Mouse (Mus musculus) kidney, embryonic 14.5 days (tissue): ENCODE measurements around the gene Tymp. TPM values are rescaled to one million over a fixed set of nuclear protein-coding genes. Genes with fewer than 3 reads are reported as not detected.

Experiments used
- ATAC-seq: fragments of 200-750 bp; cut with Nextera tagmentation; 2 replicates; pipeline ENCODE4 v1.8.0; 2017; ENCODE audit warnings: moderate number of reproducible peaks, mild to moderate bottlenecking, moderate TSS enrichment, moderate library complexity; ENCODE audit not compliant: low FRiP score, low TSS enrichment
- H3K27ac ChIP-seq: fragments of 300-500 bp; sonication (generic); 2 replicates; pipeline ENCODE4 v1.5.1; 2014; ENCODE audit warnings: low read depth, mild to moderate bottlenecking, low read length, moderate library complexity, mixed read lengths
- H3K27me3 ChIP-seq: fragments of 300-500 bp; sonication (generic); 2 replicates; pipeline ENCODE4 v1.6.1; 2014; ENCODE audit warnings: mild to moderate bottlenecking, low read length; ENCODE audit not compliant: control insufficient read depth, insufficient read depth
- H3K36me3 ChIP-seq: fragments of 300-500 bp; sonication (generic); 2 replicates; pipeline ENCODE4 v1.6.1; 2014; ENCODE audit warnings: low read length, mixed read lengths; ENCODE audit not compliant: control insufficient read depth, insufficient read depth
- H3K4me1 ChIP-seq: fragments of 300-500 bp; sonication (generic); 2 replicates; pipeline ENCODE4 v1.6.1; 2014; ENCODE audit warnings: low read length, mixed read lengths; ENCODE audit not compliant: control insufficient read depth, insufficient read depth
- H3K4me2 ChIP-seq: fragments of 300-500 bp; sonication (generic); replicated peaks from 2 replicates; pipeline ENCODE4 v1.6.1; 2014; ENCODE audit warnings: low read depth, mild to moderate bottlenecking, low read length
- H3K4me3 ChIP-seq: fragments of 300-500 bp; sonication (generic); 2 replicates; pipeline ENCODE4 v1.5.1; 2014; ENCODE audit warnings: mild to moderate bottlenecking, low read length
- H3K9ac ChIP-seq: fragments of 300-500 bp; sonication (generic); 2 replicates; pipeline ENCODE4 v1.6.1; 2014; ENCODE audit warnings: low read depth, mild to moderate bottlenecking, low read length, moderate library complexity
- H3K9me3 ChIP-seq: fragments of 300-500 bp; sonication (generic); 2 replicates; pipeline ENCODE4 v1.6.1; 2016; ENCODE audit warnings: low read length; ENCODE audit not compliant: control insufficient read depth
- WGBS: fragments of 180-500 bp; shearing (Covaris S2); extraction: QIAGEN DNeasy Blood & Tissue Kit; methylation state at CpG from one replicate; pipeline ENCODE4 v1.1.7; 2014; 5-methylcytosine and 5-hydroxymethylcytosine counted together
- polyA plus RNA-seq: library from polyadenylated mRNA; unstranded; fragments of >200 nt; fragmentation: Nextera tagmentation; extraction: Ambion mirVana; gene quantifications from 2 replicates; pipeline ENCODE4 v1.2.1, GENCODE M21; 2014

The Tymp gene
- polyA plus RNA-seq, 1 experiment from 2014 or later, result 1.6 TPM

GRCm38 (mm10) chr15:89377362-89377761, 523 bp upstream of the Tymp start:
- 9% methylated on average over 18 of the region's 18 CpGs for WGBS
- Histone ChIP-seq H3K4me1 (peaks cover 21% of the 10 kb centered on the region; the same call in 1 of the 2 replicates), H3K27ac (no peak overlapping the region), H3K4me2 (0 out of 2 replicates have a peak overlapping the region, but pooled peaks have one; percentile 5), H3K4me3 (peak overlapping the region; percentile 4; the same call in 1 of the 2 replicates), H3K36me3 (peaks cover 3% of the 10 kb centered on the region), H3K27me3 (peaks cover 44% of the 10 kb centered on the region), H3K9ac (no peak overlapping the region), H3K9me3 (no peaks in the 10 kb centered on the region)
- no peak for ATAC-seq

GRCm38 (mm10) chr15:89376040-89376439, 799 bp downstream of the Tymp start:
- no peak overlapping the region for H3K27ac ChIP-seq
- 79% methylated on average over 7 of the region's 7 CpGs for WGBS
- H3K4me2 ChIP-seq, result no peak overlapping the region
- H3K36me3 ChIP-seq, result peaks cover 16% of the 10 kb centered on the region
- H3K4me1 ChIP-seq, result peaks cover 21% of the 10 kb centered on the region; the same call in 1 of the 2 replicates
- peaks cover 44% of the 10 kb centered on the region for H3K27me3 ChIP-seq
- ATAC-seq, result no peak
- H3K9me3 ChIP-seq, result no peaks in the 10 kb centered on the region
- H3K4me3 ChIP-seq, result no peak overlapping the region
- H3K9ac ChIP-seq, result no peak overlapping the region

GRCm38 (mm10) chr15:89374801-89375534, 1.9 kb downstream of the Tymp start:
- Histone ChIP-seq H3K9me3 (no peaks in the 10 kb centered on the region), H3K4me1 (peaks cover 21% of the 10 kb centered on the region; the same call in 1 of the 2 replicates), H3K4me2 (no peak overlapping the region), H3K27me3 (peaks cover 40% of the 10 kb centered on the region), H3K9ac (no peak overlapping the region), H3K27ac (no peak overlapping the region), H3K36me3 (peaks cover 26% of the 10 kb centered on the region), H3K4me3 (no peak overlapping the region)
- no peak for ATAC-seq
- WGBS, result 91% methylated on average over 17 of the region's 17 CpGs

GRCm38 (mm10) chr15:89374340-89374739, 2.5 kb downstream of the Tymp start:
- peaks cover 35% of the 10 kb centered on the region for H3K27me3 ChIP-seq
- H3K4me2 ChIP-seq, result peak overlapping the region; percentile 78
- H3K36me3 ChIP-seq, result peaks cover 33% of the 10 kb centered on the region
- peak overlapping the region; percentile 81 for H3K9ac ChIP-seq
- H3K27ac ChIP-seq, result peak overlapping the region; percentile 93; the same call in 1 of the 2 replicates
- peak overlapping the region; percentile 66 for H3K4me3 ChIP-seq
- no peak for ATAC-seq
- WGBS, result 47% methylated on average over 9 of the region's 9 CpGs
- peaks cover 18% of the 10 kb centered on the region; the same call in 1 of the 2 replicates for H3K4me1 ChIP-seq
- H3K9me3 ChIP-seq, result no peaks in the 10 kb centered on the region

- Histone ChIP-seq H3K27ac (peak within 1 kb of the TSS; percentile 93), H3K27me3 (peaks cover 29% of the 10 kb centered on the region), H3K4me3 (peak within 1 kb of the TSS; percentile 66), H3K4me1 (peaks cover 13% of the 10 kb centered on the region; the same call in 1 of the 2 replicates), H3K9ac (peak within 1 kb of the TSS; percentile 81), H3K9me3 (no peaks in the 10 kb centered on the region), H3K4me2 (peak within 1 kb of the TSS; percentile 78), H3K36me3 (peaks cover 38% of the 10 kb centered on the region)
- peak; percentile 83 for ATAC-seq
- WGBS, result under 1% methylated on average over 42 of the region's 42 CpGs
Measured at GRCm38 (mm10) chr15:89373762-89374248, 3.0 kb downstream of the Tymp start, which contains the start of gene Sco2. TSS of gene Sco2 (minus strand) at chr15:89373846.

- H3K4me1 ChIP-seq, result 0 out of 2 replicates have a peak, but pooled peaks cover 7% of the 10 kb centered on the region
- peaks cover 44% of the 10 kb centered on the region for H3K36me3 ChIP-seq
- peak overlapping the region; percentile 93 for H3K27ac ChIP-seq
- no peaks in the 10 kb centered on the region for H3K9me3 ChIP-seq
- peaks cover 23% of the 10 kb centered on the region for H3K27me3 ChIP-seq
- H3K4me2 ChIP-seq, result peak overlapping the region; percentile 78
- under 1% methylated on average over 35 of the region's 35 CpGs for WGBS
- peak overlapping the region; percentile 81 for H3K9ac ChIP-seq
- peak; percentile 86 for ATAC-seq
- H3K4me3 ChIP-seq, result peak overlapping the region; percentile 66
Measured at GRCm38 (mm10) chr15:89373027-89373761, 3.6 kb downstream of the Tymp start.

GRCm38 (mm10) chr15:89372536-89372935, 4.3 kb downstream of the Tymp start:
- Histone ChIP-seq H3K4me3 (peak overlapping the region; percentile 66), H3K27me3 (peaks cover 17% of the 10 kb centered on the region), H3K27ac (no peak overlapping the region), H3K9ac (peak overlapping the region; percentile 81; the same call in 1 of the 2 replicates), H3K9me3 (no peaks in the 10 kb centered on the region), H3K36me3 (peaks cover 51% of the 10 kb centered on the region), H3K4me2 (peak overlapping the region; percentile 78), H3K4me1 (0 out of 2 replicates have a peak, but pooled peaks cover 6% of the 10 kb centered on the region)
- WGBS, result 76% methylated on average over 7 of the region's 7 CpGs
- ATAC-seq, result no peak

GRCm38 (mm10) chr15:89372068-89372467, 4.8 kb downstream of the Tymp start:
- no peak overlapping the region for H3K27ac ChIP-seq
- no peak for ATAC-seq
- no peak overlapping the region for H3K4me3 ChIP-seq
- no peak overlapping the region for H3K4me2 ChIP-seq
- 0 out of 2 replicates have a peak, but pooled peaks cover 4% of the 10 kb centered on the region for H3K4me1 ChIP-seq
- WGBS, result 90% methylated on average over 13 of the region's 13 CpGs
- no peaks in the 10 kb centered on the region for H3K9me3 ChIP-seq
- H3K9ac ChIP-seq, result no peak overlapping the region
- peaks cover 13% of the 10 kb centered on the region for H3K27me3 ChIP-seq
- H3K36me3 ChIP-seq, result peaks cover 55% of the 10 kb centered on the region
